Mouse (Mus musculus) kidney, adult 18-20 months (tissue): ENCODE results near the gene 4930595D18Rik.

Experiments
- DNase-seq: peaks from one replicate; pipeline ENCODE4 v3.0.0; 2021

Gene 4930595D18Rik

DNA sequence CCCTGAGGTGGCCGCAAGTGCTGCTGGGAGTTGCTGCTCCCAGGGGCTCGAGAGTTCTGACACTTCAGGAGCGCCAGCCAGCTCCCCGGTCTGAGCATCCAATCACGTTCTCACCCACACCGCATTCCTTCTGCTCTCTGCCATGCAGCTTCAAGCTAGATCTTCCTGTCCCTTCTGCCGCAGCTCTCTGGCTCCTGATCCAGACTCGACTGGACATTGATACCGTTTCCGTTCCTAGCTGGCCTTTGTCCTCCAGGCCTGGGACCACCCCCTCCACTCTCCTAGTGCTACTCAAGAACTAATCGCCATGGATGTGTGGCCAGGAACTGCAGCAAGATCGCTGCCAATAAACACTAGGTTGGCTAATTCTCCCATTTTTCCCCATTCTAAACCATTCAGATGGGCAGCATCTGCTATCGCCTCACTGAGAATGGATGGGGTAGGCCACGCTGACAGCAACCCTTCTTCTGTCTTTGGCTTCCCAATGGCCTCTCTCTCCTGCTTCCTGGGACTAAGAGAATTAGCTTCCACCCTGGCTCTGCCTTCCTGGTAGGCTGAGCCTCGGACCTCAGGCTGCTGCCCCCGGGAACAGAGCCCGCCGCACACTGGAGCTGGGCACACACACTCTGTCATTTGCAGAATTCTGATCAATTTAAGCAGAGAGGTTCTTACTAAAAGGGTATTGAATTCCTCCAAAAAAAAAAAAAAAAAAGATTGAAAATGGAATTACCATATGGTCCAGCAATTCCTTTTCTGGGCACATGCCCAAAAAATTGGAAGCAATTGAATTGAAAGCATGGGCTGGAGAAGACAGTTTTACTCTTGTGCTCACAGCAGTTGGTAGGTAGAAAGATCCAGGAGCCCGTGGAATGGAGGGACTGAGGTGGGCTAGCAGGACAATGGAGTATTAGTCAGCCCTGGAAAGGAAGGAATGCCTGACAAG, 49.2 kb downstream of the 4930595D18Rik start:
- DNase-seq = peak; percentile 9

DNA sequence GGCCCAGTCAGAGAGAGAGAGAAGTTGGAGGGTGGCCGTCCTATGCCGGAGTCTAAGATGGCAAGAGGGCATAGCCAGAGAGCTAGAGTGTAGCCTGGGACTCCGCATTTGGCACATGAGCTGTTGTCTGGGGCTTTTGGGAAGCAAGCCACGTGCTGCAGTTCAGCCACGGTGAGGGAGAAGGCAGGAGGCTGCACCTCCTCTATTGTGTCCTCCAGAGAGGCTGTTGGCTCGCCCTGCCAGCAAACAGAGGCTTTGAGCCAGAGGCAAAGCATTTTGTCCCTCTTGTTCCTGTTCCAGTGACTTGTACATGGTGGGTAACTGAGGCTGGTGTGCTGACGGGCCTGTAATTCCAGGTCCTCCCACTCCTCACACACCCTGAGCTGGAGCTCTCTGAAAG, 50.1 kb downstream of the 4930595D18Rik start:
- peak; percentile 10 for DNase-seq

DNA sequence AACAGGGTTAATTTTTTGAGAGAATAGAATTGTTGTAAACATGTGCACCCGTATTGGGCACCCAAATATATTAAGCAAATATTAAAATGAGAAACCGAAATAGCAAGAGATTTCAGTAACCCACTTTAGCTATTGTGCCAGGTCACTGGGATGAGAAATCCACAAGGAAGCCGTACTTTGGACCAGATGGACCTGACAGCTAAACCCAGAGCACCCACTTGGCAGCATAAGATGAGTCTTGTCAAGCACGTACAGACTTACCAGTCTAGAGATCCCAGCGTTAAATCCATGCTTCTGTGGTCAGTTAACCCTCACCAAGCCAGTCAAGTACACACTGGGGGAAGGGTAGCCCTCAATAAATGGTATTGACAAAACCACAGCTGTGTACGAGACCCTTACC, 58.6 kb downstream of the 4930595D18Rik start:
- no peak for DNase-seq

DNA sequence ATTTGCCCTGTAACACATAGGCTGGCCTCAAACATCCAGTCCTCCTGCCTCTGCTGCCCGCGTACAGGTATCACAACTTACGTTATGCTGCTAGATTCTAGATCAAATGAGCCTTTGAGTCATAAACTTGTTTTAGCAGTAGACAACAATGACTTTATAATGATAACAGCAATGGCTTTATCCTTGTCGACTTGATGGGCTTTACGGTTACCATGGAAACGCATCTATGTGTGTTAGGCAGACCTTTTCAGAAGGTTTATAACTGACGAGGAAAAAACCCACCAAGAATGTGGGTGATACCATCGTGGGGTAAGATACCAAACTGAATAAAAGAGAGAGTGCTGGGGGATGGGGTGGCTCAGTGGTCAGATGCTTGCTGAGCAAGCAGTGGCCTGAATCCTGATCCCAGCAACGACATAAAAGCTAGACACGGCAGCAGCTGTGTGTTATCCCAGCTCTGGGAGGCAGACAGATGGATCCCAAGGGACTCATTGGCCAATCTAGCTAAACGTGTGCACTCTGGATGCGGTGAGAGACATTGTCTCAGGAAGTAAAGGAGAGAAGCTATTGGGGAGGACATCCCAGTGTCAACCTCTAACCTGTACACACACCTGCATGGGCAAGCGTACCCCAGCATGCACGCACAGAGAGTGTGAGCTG, 59.6 kb downstream of the 4930595D18Rik start:
- DNase-seq = no peak

DNA sequence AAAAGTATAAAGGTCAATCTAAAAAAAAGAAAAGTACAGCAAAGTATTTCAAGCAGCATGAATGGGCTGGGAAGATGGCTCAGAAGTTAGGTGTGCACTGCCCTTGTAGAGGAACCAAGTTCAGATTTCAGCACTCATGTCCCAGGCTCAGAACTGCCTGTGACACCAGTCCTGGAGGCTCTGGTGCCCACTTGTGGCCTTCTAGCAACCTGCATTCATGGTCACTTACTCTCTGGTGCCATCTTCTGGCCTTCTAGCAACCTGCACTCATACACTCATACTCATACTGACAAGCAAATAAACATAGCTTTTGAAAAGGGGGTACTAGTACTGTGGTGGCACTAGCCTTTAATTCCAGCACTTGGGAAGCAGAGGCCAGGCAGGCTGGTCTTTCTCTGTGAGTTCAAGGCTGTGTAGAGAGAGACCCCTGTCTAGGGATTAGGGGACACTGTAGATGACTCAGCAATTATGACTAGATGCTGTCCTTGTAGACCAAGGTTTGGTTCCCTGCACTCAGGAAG, 61.9 kb downstream of the 4930595D18Rik start:
- DNase-seq = peak; percentile 31

DNA sequence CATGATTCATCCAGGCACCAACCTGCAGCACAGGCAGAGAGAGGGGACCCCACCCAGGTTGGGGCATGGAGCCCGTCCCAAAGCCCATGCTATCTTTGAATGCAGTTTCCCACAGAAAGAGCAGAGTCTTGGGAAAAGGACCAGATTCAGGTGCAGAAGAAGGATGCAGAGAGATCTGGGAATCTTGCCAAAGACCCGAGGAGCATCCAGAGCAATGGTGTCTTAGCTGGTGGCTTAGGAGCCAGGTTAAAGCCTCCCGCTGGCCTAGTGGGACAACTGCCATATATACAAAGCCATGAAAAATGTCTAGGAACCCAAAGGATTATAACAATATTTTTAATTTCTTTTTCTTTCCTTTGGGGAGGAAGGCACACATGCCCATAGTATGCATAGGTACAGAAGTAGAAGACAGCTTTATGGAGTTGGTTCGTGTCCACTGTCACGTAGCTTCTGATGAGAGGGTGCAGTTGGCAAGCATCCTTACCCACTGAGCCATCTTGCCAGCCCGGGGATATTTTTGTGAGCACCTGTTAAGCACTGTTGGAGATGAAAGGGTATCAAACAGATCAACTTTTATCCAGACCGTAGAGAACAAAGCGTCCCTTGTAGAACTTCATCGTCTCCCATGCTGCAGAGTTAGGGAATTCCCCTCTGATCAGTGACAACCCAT, 63.2 kb downstream of the 4930595D18Rik start:
- DNase-seq = no peak

DNA sequence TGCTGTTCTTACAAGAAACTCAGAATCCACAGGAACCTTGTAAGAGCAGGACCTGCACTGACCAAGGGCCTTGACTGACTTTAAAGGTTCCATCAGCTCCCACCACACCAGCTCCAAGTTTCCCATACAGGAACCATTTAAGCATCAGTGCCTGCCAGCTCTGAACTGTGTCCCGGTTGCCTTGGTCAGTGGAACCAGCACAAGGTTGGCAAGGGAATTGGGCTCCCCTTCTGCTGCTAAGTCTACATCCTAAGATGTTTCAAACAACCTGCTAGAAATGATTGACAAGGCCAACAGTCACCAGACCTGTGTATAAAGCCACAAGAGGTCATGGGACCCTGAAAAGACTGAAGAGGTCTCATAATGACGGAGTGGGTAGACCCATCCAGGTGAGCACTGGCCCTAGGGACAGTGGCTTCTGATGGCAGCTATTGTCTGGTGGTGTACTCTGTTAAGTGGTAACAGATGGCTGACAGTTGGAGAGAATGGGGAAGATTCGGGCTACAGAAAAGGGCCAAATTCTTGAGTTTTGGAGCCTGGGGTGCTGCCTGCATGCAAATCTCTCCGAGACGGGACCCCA, 64.7 kb downstream of the 4930595D18Rik start:
- no peak for DNase-seq

DNA sequence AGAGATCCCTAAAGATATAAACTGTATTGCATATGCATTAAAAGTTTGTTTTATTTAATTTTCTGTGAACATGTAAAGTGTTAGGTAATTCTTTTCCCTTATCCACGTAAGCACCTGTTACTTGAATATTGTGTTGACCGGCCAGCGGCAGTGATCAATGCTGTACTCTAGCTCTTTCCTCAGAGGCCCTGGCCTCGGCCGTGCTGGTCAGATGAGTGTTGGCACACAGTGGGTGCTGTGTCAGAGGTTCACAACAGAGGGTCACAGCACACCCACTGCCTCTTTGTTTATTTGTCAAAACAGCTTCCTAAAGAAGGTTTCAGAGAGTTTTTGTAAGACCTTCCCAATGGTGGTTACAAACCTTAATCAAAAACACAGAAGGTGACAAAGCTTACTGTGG, 69.7 kb downstream of the 4930595D18Rik start:
- no peak for DNase-seq

DNA sequence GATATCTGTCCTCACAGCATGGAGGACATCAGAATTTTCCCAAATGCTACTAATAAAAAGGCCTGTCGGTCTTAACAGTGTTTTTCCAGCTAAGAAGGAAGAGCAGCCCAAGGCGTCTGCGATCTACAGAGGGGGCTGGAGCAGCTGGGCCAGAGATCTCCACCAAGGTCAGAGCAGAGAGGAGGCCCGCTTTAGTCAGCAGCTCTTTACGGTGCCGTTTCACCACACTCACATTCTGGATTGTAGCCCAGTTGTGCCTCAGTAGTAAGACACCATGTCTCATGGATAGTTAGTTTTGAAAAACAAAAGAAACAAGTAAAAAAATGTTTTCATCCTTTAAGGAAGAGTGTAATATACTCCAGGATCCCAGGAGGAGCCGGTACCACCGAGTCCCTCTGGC, 73.1 kb downstream of the 4930595D18Rik start:
- no peak for DNase-seq
